ENCODE assay signal across 21 mouse cellular contexts in the genomic region with DNA sequence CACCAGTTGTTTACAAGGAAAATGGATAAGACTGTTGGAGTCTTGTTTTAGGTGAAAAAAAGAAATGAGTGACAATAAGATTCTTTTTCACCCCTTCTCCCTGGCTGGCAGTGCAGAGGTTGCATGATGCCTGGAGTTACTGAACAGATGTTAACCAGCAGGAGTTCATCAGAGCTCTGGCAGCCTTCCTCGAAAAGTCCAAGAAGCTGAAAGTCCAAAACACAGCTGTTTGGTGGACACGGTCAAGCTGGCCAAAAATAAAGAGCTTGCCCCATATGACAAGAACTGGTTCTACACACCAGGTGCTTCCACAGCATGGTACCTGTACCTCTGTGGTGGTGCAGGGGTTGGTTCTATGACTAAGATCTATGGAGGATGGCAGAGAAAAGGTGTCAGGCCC. TPM values are rescaled to one million over a fixed set of nuclear protein-coding genes. Genes with fewer than 3 reads are reported as not detected.
DNase-seq lines count a peak whose midpoint lies in the region; ATAC-seq lines count a peak whose summit lies in the region.
"Had no signal": no experiment of that assay in that cellular context is flagged by ENCODE, and none has a peak within 500 bp of the region (broad histone marks: within the 10 kb centered on the region; RNA-seq: fewer than 3 reads in every experiment).

No protein-coding gene starts in this region.

- no peak overlapping the region for H3K4me2 ChIP-seq in forebrain, embryonic 12.5 days
- H3K4me2 ChIP-seq: embryonic facial prominence, embryonic 13.5 days; limb, embryonic 12.5 days; liver, embryonic 15.5 days; midbrain, embryonic 11.5 days had no signal

- H3K27ac ChIP-seq in forebrain, embryonic 12.5 days: no peak overlapping the region
- H3K27ac ChIP-seq: embryonic facial prominence, embryonic 13.5 days; left cerebral cortex, adult 2 months; limb, embryonic 12.5 days; liver, embryonic 15.5 days had no signal

- WGBS in forebrain, embryonic 12.5 days: 84% methylated on average over 2 of the region's 2 CpGs

- intact Hi-C loops in heart, postnatal 10 days (cut with DNase I): no loop called here

- H3K4me3 ChIP-seq in forebrain, embryonic 12.5 days (replicated peaks): no peak overlapping the region
- H3K4me3 ChIP-seq: embryonic facial prominence, embryonic 13.5 days; left cerebral cortex, adult 2 months; limb, embryonic 12.5 days; liver, embryonic 15.5 days had no signal

- H3K36me3 ChIP-seq in forebrain, embryonic 12.5 days (replicated peaks): no peaks in the 10 kb centered on the region
- H3K36me3 ChIP-seq: embryonic facial prominence, embryonic 13.5 days; limb, embryonic 12.5 days; liver, embryonic 15.5 days had no signal

- H3K27me3 ChIP-seq in forebrain, embryonic 12.5 days: no peaks in the 10 kb centered on the region
- H3K27me3 ChIP-seq: embryonic facial prominence, embryonic 13.5 days; limb, embryonic 12.5 days; liver, embryonic 15.5 days had no signal

- peak; percentile 7 for DNase-seq in ovary, postnatal 14 days (ENCODE audit: low spot score)
- DNase-seq in ovary, postnatal 10 days (ENCODE audit: low spot score): no peak
- DNase-seq in heart, postnatal 10 days: peak; percentile 74 to 76
- peak; percentile 30 to 54 for DNase-seq in lung, adult 18-20 months
- DNase-seq in lung, postnatal 36 days: peak; percentile 71
- DNase-seq in testis, postnatal 10 days (ENCODE audit: low spot score): no peak
- DNase-seq: adrenal gland, postnatal 14 days; cerebellum, adult 8-10 months; right cerebral cortex, adult 18-20 months had no signal

- H3K9me3 ChIP-seq in forebrain, embryonic 12.5 days: no peaks in the 10 kb centered on the region
- H3K9me3 ChIP-seq: embryonic facial prominence, embryonic 13.5 days; limb, embryonic 12.5 days; liver, embryonic 15.5 days had no signal

- H3K9ac ChIP-seq in forebrain, embryonic 12.5 days: no peak overlapping the region
- H3K9ac ChIP-seq: embryonic facial prominence, embryonic 13.5 days; limb, embryonic 12.5 days; liver, embryonic 15.5 days had no signal

- H3K4me1 ChIP-seq in forebrain, embryonic 12.5 days: no peaks in the 10 kb centered on the region
- H3K4me1 ChIP-seq: embryonic facial prominence, embryonic 13.5 days; limb, embryonic 12.5 days; liver, embryonic 15.5 days had no signal

- ATAC-seq in forebrain, embryonic 12.5 days (ENCODE audit: low FRiP score): no peak
- ATAC-seq: CD4-positive, CD25-positive, alpha-beta regulatory T cell, adult 4 months; inflammation-experienced regulatory T-cells, adult 6 months had no signal

RNA-seq across cellular contexts. Expression of gene Sp8, which starts 41.8 kb away (rescaled TPM):
- total RNA-seq in heart, postnatal 10 days (2021): not detected
- polyA plus RNA-seq in forebrain, embryonic 12.5 days (2016; fragmentation: Nextera tagmentation; extraction: Ambion mirVana): 24.8 and 29.6 TPM in 2 replicates
- total RNA-seq: adrenal gland, postnatal 14 days; MEL had no signal
- polyA plus RNA-seq: CD4-positive, CD25-positive, alpha-beta regulatory T cell, adult 4 months; gonadal fat pad, adult 2 months; inflammation-experienced regulatory T-cells, adult 6 months; liver, embryonic 15.5 days; spleen, adult 2 months; testis, adult 2 months had no signal

Comparison
In these comparisons a context has a peak if more than half of its experiments do, and no peak if none do; other contexts are left out.
1. DNase-seq: peak in ovary, postnatal 14 days (single experiment), heart, postnatal 10 days (2 of 2), lung, adult 18-20 months (2 of 2) and lung, postnatal 36 days (single experiment); none in ovary, postnatal 10 days (single experiment) and testis, postnatal 10 days (single experiment).